Mouse (Mus musculus): ENCODE measurements at regions not wholly inside any gene's neighbourhood (a gene's known extent, or its start where the extent isn't known, plus 50 kb on each side); places are given as distances from the start of the nearest gene placed in this dataset.

DNA sequence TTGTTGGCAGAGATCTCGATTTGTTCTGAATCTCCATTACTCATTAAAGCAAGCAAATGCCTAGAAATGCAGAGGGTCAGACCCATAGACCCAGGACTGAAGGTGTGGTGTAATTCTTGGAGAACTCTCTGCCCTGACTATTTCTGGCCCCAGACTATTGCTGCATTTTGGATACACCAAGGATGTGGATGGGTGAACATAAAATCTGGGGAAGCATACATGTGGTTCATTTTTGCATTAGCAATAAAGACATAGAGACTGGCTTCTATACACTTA lies 303.0 kb downstream of the Meis1 start:
- DNase-seq (ENCODE audit: low read depth), result no peak

DNA sequence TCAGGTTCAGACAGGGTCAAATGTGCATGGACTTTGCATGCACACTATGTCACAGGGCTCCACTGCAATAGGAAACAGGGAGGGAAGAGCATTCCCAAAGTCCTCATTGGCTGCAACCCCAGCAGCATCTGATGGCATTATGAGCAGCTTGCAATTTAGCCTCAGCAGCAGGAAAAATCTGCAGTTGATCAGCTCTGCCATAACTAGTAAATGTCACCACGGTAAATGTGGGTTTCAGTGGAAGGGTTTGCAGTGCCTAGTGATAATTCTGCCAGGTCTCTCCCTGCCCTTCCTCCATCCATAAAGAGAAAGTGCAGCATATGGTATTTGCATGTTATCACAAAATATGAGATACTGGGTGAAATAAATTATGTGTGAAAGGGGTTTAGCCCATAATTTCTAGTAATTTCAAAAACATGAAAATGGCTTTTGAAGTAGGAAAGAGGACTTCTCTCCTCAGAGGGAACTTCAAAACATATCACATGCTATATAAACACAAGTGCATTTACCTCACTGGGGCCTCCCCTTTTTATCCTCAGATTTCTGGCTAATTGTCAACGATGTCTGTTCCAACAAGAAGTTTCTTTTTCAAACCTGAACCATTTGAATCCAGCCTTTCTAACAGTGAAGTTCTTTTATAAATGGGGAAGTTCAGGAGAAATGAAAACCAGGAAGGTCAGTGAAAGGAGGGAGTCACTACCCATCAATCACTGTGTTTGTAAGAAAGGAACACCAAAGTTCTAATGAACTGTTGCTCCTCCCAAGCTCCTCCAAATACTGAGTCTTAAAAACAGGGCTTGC lies 303.5 kb downstream of the Meis1 start:
- DNase-seq (ENCODE audit: low read depth), result no peak

DNA sequence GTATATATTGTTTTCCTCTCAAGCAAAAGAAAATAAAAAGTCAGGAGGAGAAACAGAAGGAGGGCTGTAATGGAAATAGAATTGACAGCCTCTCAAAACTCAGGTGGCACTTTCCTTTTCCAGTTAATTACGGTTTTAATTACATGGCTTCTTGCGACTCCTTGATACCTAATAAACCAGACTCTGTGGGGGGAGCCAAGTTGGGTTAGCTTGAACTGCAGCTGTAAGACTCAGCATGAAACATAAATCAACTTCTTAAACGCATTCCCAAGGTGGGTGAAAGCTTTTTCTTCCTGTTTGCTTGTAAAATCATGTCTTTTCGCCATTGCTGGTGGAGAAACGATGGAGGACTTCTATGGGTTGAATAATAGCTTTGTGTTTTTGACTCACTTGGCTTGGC lies 304.4 kb downstream of the Meis1 start:
- DNase-seq (ENCODE audit: low read depth), result no peak

DNA sequence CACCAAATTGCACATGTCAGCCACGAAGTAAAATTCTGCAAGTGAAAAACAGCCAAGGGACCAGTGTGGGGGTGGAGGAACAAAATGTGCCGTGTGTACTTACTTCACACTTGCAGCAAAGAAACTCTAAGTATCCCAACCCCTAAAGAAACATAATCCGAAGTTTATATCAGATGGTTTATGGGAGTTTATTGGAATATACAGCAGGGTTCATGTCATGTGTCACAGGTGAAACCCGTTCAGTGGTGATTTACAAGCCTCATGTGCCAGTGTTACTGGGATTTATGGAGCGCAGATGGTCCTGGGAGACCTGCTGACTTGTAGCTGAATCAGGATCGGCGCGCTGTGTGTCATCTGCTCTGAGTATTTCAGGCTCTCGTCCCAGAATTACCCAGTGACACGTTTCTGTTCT lies 306.1 kb downstream of the Meis1 start:
- no peak for DNase-seq (ENCODE audit: low read depth)

DNA sequence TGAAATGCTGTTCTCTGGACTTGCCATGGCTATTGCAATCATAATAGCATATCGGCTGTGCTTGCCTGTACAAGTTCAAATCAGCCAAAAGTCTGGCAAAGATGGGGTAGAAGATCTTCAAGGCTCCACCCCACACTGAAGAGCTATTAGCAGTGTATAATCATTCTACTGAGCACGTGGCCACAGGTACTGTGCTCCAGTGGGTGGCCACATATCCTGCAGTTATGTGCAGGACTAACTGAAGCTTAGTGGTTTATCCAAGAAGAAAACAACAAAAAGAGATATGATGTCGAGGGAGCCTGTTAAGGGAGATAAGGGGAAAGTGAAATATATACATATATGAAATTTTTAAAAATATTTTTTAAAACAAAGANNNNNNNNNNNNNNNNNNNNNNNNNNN lies 309.2 kb downstream of the Meis1 start:
- DNase-seq (ENCODE audit: low read depth), result no peak

DNA sequence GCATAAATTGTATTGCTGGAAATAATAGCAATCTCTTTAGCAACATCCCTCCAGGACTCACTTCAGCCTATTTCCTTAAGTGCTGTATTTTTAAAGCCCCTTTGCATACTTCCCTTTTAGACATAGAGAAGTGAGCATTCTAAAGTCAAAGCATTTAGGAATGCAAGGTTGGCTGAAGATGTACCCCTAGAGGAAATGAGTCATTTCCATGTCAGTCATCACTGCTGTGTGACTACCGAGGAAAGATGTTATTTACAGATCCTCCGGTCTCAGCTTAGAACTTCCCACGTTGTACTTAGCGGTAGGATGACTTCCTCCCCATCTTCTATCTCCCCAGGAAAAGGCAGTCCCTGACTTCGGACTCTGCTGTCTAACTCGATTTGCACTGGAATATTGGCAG lies 337.2 kb downstream of the Meis1 start:
- DNase-seq (ENCODE audit: low read depth), result peak; percentile 16

DNA sequence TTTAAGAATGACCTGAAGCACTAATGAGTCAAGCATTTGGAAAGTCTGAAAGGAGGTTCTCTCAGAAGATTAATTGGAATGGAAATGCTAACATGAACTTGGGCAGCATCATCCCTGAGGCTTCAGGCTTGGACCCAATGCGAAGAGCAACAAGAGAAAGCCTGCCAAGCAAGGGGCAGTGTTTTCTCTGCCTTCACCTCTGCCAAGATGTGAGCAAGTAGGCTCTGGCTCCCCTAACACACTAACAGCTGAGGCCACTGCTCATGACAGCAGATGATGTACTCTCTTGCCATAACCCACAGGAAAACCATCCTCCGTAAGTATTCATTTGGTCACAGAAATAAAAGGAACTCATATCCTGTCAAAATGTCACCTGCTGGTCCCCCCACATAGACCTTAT lies 341.9 kb downstream of the Meis1 start:
- no peak for DNase-seq (ENCODE audit: low read depth)

DNA sequence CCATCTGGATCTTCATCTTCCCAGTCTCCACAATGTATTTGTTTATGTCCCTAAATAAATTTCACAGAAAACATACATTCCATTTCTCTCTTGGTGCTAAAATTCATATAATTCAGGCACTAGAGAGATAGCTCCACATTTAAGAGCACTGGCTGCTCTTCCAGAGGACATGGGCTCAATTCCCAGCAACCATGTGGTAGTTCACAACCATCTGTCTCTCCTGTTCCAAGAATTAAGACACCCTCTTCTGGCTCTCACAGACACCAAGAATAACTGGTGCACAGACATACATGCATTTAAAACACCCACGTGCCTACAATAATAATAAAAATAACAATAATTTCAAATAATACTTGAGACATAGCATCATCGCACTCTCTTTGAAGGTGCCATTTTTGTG lies 347.8 kb downstream of the Meis1 start:
- DNase-seq (ENCODE audit: low read depth), result no peak

DNA sequence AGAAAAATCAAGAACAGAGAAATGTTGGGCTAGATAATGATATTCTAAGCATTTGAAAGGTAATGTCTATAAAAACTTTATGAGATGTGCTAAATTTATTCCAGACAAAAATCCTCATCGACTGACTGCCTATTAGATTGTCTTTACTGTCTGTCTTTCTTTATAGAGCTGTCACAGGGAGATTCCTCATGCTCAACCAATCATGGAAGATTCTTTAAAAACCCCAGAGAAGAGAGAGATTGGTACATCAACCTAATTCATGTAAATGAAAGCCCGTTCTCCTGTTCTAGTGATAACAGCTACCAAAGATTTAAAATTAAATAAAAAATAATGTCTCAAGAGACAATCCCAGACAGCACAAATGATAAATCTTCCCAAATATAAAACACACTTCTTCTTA lies 349.5 kb downstream of the Meis1 start:
- no peak for DNase-seq (ENCODE audit: low read depth)

DNA sequence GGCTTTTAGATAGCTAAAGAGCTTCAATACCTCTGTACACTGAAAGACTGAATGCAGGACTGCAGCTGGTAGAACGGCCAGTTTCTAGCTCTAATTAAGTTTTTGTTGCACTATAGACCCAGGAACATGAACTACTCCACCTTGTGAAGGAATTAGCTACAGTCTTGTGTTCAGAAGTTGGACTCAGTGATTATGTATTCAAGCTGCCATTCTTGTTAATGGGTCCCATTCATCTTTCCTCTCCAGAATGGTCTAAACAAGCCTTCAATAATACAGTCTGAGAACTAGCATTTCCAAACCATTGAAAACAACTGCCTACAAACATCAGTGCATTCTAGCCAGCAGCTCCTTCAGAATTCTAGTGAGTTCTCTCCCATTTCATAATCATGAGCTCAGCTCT lies 362.4 kb downstream of the Meis1 start:
- DNase-seq (ENCODE audit: low read depth), result no peak

DNA sequence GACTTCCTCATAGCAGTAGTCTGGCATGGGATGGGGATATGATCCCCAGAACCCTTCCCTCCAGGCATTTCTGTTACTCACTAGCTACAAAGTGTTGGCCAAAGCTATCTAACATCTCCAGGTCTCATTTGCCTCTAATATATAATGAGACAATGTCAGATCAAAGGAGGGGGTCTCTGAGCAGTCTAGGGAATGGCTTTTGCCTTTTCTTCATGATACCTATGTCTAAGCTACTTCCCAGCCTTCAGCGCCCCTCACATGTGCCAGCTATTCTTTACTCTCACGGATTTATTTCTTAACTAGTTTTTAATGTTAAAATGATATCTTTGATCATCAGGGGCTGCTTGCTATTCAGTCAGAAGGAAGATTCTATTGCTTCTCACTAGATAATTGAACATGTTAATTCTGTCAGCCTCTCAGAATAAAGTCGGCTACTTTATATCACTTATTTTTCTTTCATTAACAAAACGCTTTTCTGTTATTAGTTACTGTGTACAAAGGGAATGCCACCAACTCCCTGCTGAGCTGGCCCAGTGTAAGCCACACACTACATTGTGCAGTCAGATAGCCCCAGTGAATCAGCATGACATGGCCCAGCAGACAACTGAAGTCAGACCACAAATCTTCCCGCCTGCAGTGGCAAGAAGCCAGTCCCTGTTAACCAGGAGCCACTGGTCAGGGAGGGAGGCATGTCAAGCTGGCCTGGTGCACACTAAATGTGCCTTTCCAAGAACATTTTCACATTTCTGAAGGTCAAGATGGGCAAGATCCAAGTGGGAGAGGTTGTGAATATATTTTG lies 386.6 kb downstream of the Meis1 start:
- no peak for DNase-seq (ENCODE audit: low read depth)

DNA sequence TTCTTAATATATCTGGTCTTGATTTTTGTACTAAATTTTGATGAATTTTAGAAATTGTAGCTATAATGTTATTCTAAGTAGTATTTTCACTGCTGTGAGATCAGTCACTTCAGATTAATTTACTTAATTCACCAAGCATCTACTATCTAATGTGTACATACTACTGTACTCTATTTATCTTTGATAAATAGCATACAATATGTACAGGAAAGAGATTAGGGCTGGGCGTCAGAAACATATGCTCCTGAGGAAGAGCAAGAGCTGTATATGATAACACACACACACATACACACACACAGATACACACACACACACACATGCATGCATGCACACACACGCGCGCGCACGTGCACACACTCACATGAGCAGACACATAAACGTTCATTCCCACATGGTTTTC lies 387.2 kb downstream of the Meis1 start:
- DNase-seq (ENCODE audit: low read depth), result no peak

DNA sequence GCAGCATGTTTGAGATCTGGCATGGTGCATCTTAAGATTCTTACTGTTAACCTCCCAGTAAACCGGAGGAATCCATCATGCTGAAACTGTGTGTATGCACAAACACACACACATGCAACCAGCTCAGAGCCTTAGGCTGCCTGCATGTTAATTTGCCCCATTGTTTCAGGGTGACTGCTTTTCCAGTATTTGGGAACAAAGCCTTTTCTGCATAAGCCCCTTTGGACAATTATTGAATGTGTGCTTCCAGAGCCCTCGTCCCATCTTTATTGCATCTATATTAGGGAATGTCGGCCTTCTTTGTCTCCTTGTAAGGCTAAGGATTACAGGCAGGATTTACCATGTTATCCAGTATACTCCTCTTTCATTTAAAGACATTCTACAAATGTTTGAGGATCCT lies 397.0 kb downstream of the Meis1 start:
- no peak for DNase-seq (ENCODE audit: low read depth)

DNA sequence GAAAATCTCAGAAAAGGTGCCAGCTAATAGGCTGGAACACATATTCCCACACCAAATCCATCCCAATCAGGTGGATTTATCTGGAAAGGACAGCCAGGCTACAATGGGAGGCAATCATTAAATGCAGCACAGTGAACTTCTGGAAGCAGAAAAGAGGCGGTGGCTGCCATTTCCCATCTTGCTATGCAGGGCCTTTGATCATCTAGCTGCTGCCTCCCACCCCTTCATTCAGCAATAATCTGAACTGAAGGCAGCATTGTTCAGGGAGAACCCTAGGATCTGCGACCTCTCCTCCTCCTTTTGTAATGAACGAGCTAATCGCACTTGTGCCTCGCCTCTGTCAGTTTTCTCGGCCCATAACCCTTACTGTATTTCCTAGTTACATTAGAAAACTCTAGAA lies 413.9 kb downstream of the Meis1 start:
- DNase-seq (ENCODE audit: low read depth), result no peak

DNA sequence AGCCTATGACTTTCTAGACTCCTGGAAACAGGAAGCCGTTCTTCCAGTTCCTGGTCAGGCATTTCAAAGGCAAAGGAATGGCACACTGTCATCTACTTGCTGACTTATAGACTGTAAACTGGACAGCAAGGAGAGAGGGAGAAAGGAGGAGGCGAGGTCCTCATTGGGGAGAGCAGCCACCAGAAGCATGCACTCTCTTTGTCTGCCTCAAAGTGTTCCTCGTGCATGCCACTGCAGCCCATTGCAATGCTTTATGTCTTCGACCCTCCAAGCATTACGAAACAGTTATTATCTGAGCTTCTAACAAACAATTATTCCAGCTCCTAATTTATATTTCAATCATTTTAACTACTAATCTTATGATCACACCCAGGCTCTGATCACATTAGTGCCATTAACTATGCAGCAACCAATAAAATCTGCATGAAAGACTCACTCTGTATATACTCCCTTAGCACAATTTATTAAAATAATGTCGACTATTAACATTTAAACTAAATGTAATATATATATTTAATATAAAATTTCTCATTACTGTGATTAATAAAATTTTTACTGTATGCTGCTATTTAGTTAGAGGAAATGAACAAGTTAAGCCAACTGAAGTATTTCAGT lies 417.1 kb downstream of the Meis1 start:
- DNase-seq (ENCODE audit: low read depth), result no peak

DNA sequence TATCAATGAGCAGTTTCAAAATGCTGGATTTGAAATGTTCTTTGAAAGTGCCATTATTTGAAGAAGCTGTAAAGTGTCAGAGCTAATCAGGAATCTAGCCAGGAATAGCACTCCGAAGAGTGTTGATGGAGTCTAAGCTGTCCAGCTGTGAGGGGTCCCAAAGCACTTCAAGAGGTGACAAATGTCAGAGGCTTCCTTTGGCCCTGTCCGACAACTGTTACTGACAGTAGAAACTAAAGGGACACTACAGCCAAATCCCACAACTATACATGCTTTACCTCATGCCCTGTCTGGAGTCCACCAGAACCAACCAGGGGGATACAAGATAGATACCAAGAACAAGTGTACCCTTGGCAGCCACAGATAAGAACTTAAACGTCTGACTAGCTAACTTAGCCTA lies 420.4 kb downstream of the Meis1 start:
- DNase-seq (ENCODE audit: low read depth), result no peak

DNA sequence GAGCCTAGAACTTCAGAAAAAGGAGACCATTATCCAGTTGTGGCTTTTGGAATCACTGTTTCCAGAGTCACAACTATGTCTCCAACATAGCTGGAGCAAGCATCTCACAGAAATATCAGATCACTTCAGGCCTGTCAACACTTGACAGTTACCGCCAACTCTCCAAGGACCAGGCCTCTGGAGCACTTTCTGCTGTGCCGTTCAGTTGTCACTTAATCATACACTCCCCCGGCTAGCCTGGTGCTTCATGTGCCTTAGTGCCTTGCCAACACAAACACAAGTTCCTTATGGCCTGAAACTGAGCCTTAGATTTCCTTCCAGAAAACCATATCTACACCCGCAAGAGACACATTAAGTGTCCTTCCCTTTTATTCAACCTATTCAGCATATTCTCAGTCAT lies 421.8 kb downstream of the Meis1 start:
- DNase-seq (ENCODE audit: low read depth), result no peak

DNA sequence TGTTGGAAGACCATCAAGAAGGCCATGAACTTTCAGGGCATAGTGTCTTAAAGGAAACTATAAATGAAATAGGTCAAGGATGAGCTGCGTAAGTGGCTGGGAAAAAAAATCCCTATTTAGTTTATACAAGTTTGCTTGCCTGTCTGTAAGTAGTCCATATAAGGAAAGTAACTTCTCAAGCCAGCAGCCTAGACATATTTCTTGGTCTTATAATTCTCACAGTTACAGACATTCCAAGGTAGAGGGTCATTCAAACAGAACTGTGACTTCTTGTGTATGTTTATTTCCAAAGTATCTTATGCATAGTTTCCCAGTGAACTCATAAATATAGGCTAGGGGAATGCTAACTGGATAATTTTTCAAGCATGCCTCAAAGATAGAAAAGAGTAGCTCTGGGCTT lies 428.3 kb downstream of the Meis1 start:
- DNase-seq (ENCODE audit: low read depth), result no peak

DNA sequence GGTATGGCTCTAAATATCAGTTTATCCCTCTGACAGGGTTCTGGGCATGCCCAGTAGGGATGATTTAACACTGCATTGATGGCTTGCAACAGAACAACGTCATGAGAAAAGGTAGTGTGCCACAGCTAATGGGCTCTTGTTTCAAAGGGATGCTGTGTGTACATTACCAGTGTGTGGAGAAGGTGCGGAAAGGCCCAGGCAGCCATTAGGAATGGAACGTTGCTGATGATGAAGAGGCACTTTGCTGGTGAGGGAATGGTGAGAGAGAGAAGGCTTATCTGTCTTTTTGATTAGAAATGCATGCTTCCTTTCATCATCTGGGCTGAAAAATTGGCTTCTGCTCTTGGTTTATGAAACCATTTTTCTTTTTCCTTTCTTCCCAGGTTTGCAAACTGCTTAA lies 432.3 kb downstream of the Meis1 start:
- no peak for DNase-seq (ENCODE audit: low read depth)

DNA sequence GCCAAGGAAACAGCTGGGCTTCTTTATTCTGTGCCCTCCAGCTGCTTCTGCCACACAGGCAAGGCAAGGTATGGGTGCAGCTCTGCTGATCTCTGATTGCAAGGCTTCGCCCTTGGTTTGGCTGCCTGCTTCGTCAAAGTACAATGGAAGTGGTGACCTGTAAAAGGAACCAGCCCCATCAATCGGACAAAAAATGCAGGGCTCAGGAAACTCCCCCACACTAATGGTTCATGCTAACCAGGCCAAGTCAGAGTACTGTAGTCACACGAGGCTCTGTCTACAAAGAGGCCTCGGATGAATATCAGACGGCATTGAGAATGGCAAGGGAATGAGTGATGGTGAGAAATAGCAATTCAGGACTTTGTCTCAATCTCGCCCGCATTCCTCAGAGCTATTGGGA lies 433.8 kb downstream of the Meis1 start:
- no peak for DNase-seq (ENCODE audit: low read depth)

DNA sequence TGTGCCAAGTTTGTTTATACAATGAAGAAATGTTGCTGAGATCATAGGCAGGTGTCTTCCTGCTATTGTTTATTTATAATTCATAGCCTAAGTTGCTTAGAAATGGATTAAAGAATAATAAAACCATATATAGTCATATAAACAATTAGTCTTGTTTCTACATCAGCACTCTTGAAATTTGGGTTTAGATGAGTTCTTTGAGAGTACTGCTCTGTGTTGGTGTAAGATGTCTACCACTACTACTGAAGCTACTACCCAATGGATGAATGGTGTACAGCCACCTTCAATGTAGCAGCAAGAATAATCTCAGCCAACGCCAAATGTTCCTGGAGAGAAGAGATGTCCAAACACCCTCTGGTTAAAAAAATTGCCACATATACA lies 436.0 kb downstream of the Meis1 start:
- DNase-seq (ENCODE audit: low read depth), result no peak

DNA sequence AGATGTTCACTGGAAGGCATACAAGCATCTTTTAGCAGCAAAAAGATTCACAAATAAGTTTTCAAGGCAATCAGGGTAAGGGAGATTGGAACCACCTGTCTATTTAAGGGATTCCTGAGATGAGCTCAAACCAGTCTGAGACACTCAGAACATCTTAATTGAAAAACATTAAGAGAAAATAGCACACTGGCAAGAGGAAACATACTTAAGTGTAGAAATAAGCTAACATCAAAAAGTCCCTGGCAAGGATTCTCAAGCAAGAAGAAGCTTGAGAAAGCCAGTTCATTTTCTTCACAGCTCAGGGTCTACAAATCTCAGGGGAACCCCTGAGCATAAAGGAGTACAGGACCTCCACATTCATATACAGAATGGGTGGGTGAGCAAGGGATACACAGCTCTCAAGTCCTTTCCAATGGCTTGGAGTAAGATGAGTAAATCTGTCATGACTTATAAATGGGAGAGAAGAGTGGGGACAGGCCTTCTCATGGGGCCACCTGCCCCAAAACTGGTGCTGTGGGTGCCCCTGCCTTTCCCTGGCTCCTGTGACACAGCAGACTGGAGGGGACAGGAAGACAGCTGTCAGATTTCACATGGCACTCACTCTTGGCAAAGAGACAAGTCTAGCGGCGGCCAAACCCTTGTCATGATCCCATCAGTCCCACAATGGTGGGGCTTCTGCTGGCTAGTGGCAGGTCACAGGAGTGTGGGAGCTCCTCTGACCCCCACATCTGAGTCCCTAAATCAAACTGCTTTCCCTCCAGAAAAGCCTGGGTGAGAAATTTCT lies 436.6 kb downstream of the Meis1 start:
- DNase-seq (ENCODE audit: low read depth), result no peak

Measured in c-Kit-positive CD71-negative TER-119-negative erythroid progenitor cells, embryonic 14.5 days (primary cell).